ENCODE assay signal across 13 mouse cellular contexts in the genomic region with DNA sequence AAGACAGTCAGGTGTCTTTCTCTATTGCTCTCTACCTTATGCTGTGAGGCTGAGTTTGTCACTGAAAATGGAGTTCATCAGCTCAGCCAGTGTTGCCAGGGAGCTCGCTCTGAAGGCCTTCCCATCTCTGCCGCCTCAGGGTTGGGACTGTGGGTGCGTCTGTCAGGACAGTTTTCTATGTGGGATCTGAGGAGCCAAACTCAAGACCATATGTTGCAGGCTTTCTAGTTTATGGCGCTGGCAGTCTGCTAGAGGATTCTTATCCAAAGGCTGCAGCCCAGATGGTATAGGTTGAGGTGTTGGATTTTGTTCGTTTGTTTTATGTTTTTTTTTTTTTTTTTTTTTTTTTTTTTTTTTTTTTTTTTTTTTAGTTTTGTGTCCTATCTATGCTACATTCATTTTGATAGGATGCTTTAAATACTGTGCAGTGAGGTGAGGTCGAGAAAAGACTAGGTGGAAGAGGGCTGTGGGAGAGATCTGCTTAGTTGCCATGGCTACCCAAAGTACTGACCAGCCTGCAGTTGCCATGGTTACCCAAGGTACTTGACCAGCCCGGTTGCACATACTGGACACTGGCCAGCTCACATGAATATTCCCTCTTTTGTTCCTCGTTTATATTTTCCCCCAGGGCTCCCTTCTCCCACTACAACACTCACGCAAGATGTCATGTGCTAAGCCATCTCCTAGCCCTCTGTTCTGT.
DNase-seq lines count a peak whose midpoint lies in the region; ATAC-seq lines count a peak whose summit lies in the region.
"Had no signal": no experiment of that assay in that cellular context is flagged by ENCODE, and none has a peak within 500 bp of the region (broad histone marks: within the 10 kb centered on the region; RNA-seq: fewer than 3 reads in every experiment).

No protein-coding gene starts in this region.

- WGBS in forebrain, embryonic 13.5 days = 45% methylated on average over 9 of the region's 9 CpGs
- WGBS in heart, embryonic 11.5 days (ENCODE audit: insufficient replicate concordance) = 75% methylated on average over 9 of the region's 9 CpGs

- no peak overlapping the region for H3K4me2 ChIP-seq in forebrain, embryonic 13.5 days
- H3K4me2 ChIP-seq in heart, embryonic 11.5 days = no peak overlapping the region
- H3K4me2 ChIP-seq: embryonic facial prominence, embryonic 12.5 days; limb, embryonic 12.5 days had no signal

- no peaks in the 10 kb centered on the region for H3K27me3 ChIP-seq in forebrain, embryonic 13.5 days
- H3K27me3 ChIP-seq in heart, embryonic 11.5 days (ENCODE audit: control insufficient read depth, insufficient read depth, low read length) = no peaks in the 10 kb centered on the region
- H3K27me3 ChIP-seq: embryonic facial prominence, embryonic 12.5 days; limb, embryonic 12.5 days had no signal

- intact Hi-C loops in left cerebral cortex, postnatal 14 days (cut with DNase I) = loop anchor here (10.0 kb wide), 1 partner anchor 636 kb away; no protein-coding TSS in a partner anchor

- no peak overlapping the region for H3K4me3 ChIP-seq in forebrain, embryonic 13.5 days
- H3K4me3 ChIP-seq in heart, embryonic 11.5 days (ENCODE audit: low read depth, low read length) = no peak overlapping the region
- H3K4me3 ChIP-seq: embryonic facial prominence, embryonic 12.5 days; limb, embryonic 12.5 days had no signal

- H3K4me1 ChIP-seq in forebrain, embryonic 13.5 days = peaks cover 13% of the 10 kb centered on the region
- H3K4me1 ChIP-seq in heart, embryonic 11.5 days (ENCODE audit: control insufficient read depth, insufficient read depth, low read length) = no peaks in the 10 kb centered on the region

- H3K9ac ChIP-seq in forebrain, embryonic 13.5 days = no peak overlapping the region
- no peak overlapping the region for H3K9ac ChIP-seq in heart, embryonic 11.5 days (ENCODE audit: low read depth, low read length)
- H3K9ac ChIP-seq: embryonic facial prominence, embryonic 12.5 days; limb, embryonic 12.5 days had no signal

- peak overlapping the region; percentile 35; the same call in 1 of the 2 replicates for H3K27ac ChIP-seq in forebrain, embryonic 13.5 days
- H3K27ac ChIP-seq in heart, embryonic 11.5 days (ENCODE audit: low read depth, low read length) = no peak overlapping the region
- H3K27ac ChIP-seq: embryonic facial prominence, embryonic 12.5 days; limb, embryonic 12.5 days had no signal

- peak; percentile 70 for ATAC-seq in forebrain, embryonic 13.5 days
- ATAC-seq in monocyte, adult 5-6 weeks (replicated peaks; ENCODE audit: insufficient number of reproducible peaks, low FRiP score, low TSS enrichment, poor library complexity, severe bottlenecking) = no peak
- ATAC-seq in heart, embryonic 11.5 days (replicated peaks; ENCODE audit: insufficient number of reproducible peaks, low FRiP score, low TSS enrichment) = no peak
- ATAC-seq: CD4-positive, CD25-positive, alpha-beta regulatory T cell, adult 4 months had no signal

- H3K36me3 ChIP-seq in forebrain, embryonic 13.5 days (ENCODE audit: poor library complexity, severe bottlenecking) = no peaks in the 10 kb centered on the region
- no peaks in the 10 kb centered on the region for H3K36me3 ChIP-seq in heart, embryonic 11.5 days (ENCODE audit: control insufficient read depth, insufficient read depth, low read length)
- H3K36me3 ChIP-seq: embryonic facial prominence, embryonic 12.5 days; limb, embryonic 12.5 days had no signal

- H3K9me3 ChIP-seq in forebrain, embryonic 13.5 days (replicated peaks) = no peaks in the 10 kb centered on the region
- H3K9me3 ChIP-seq in heart, embryonic 11.5 days (replicated peaks; ENCODE audit: control insufficient read depth, low read length) = no peaks in the 10 kb centered on the region
- H3K9me3 ChIP-seq: embryonic facial prominence, embryonic 12.5 days; limb, embryonic 12.5 days had no signal

- peak; percentile 23 for DNase-seq in lung, postnatal 36 days
- DNase-seq in lung, postnatal 10 days = no peak
- peak; percentile 27 to 62 for DNase-seq in left cerebral cortex, postnatal 14 days (ENCODE audit: low spot score in 2 of 2)
- peak; percentile 56 to 75 for DNase-seq in right cerebral cortex, postnatal 10 days (ENCODE audit: low spot score in 2 of 2)
- no peak for DNase-seq in kidney, adult 18-20 months
- DNase-seq: kidney, postnatal 4 days; thymus, adult 2 months had no signal

Comparison
In these comparisons a context has a peak if more than half of its experiments do, and no peak if none do; other contexts are left out.
1. DNase-seq: peak in lung, postnatal 36 days (single experiment), left cerebral cortex, postnatal 14 days (2 of 2) and right cerebral cortex, postnatal 10 days (2 of 2); none in lung, postnatal 10 days (single experiment) and kidney, adult 18-20 months (single experiment).